Mouse (Mus musculus) G1E (cell line): ENCODE measurements at regions not wholly inside any gene's neighbourhood (a gene's known extent, or its start where the extent isn't known, plus 50 kb on each side); places are given as distances from the start of the nearest gene placed in this dataset.

Source experiments
- ATAC-seq: 2 replicates; pipeline ENCODE4 v1.8.0; 2016; ENCODE audit warnings: mild to moderate bottlenecking; ENCODE audit not compliant: insufficient number of reproducible peaks, poor library complexity, low FRiP score, severe bottlenecking; ENCODE audit errors: extremely low read depth
- DNase-seq: peaks from one replicate; pipeline ENCODE4 v3.0.0; 2012; ENCODE audit warnings: low spot score
- H3K27me3 ChIP-seq: 2 replicates; pipeline ENCODE4 v1.6.1; 2012; ENCODE audit warnings: mild to moderate bottlenecking, low read length, inconsistent platforms; ENCODE audit not compliant: insufficient read depth
- H3K36me3 ChIP-seq: replicated peaks from 2 replicates; pipeline ENCODE3; 2012; ENCODE audit warnings: mild to moderate bottlenecking, inconsistent platforms
- H3K4me1 ChIP-seq: 2 replicates; pipeline ENCODE4 v1.6.1; 2012; ENCODE audit warnings: low read depth, low read length, inconsistent platforms, mixed read lengths; ENCODE audit not compliant: insufficient read depth
- H3K4me3 ChIP-seq: 2 replicates; pipeline ENCODE4 v1.5.1; 2012; ENCODE audit warnings: low read depth, mild to moderate bottlenecking, inconsistent platforms, low read length, moderate library complexity, mixed read lengths
- H3K9me3 ChIP-seq: replicated peaks from 2 replicates; pipeline ENCODE4 v1.6.1; 2012; ENCODE audit warnings: inconsistent platforms
- CTCF ChIP-seq: IDR thresholded peaks from 2 replicates; pipeline ENCODE4 v1.5.1; 2012; ENCODE audit warnings: low read depth, low read length, inconsistent platforms, mixed read lengths
- GATA1 ChIP-seq: IDR thresholded peaks from 2 replicates; pipeline ENCODE4 v1.6.1; 2012; ENCODE audit warnings: borderline replicate concordance, low read length, inconsistent platforms, mixed read lengths
- GATA2 ChIP-seq: IDR thresholded peaks from 2 replicates; pipeline ENCODE4 v1.6.1; 2012; ENCODE audit warnings: low read depth, low read length, inconsistent platforms, borderline replicate concordance
- POLR2AphosphoS5 ChIP-seq: IDR thresholded peaks from 2 replicates; pipeline ENCODE4 v1.6.1; 2012; ENCODE audit warnings: low read depth, low read length, inconsistent platforms; ENCODE audit not compliant: insufficient replicate concordance
- TAL1 ChIP-seq: conservative IDR thresholded peaks from 2 replicates; pipeline ENCODE4 v1.6.1; 2012; ENCODE audit warnings: low read depth, low read length, inconsistent platforms, mixed read lengths

GRCm38 (mm10) chr13:57291737-57292490, 396.1 kb upstream of the Trpc7 start:
- no peaks in the 10 kb centered on the region for H3K27me3 ChIP-seq
- H3K4me3 ChIP-seq = no peak overlapping the region
- H3K9me3 ChIP-seq = peaks cover 45% of the 10 kb centered on the region
- ATAC-seq = no peak
- no peaks in the 10 kb centered on the region for H3K4me1 ChIP-seq
- DNase-seq = no peak
- TF ChIP-seq CTCF (no peak), GATA1 (no peak), POLR2AphosphoS5 (no peak), GATA2 (no peak), TAL1 (no peak)
- H3K36me3 ChIP-seq = no peaks in the 10 kb centered on the region

- ATAC-seq = no peak
- TF ChIP-seq CTCF (no peak), GATA1 (no peak), TAL1 (no peak), GATA2 (no peak), POLR2AphosphoS5 (no peak)
- no peaks in the 10 kb centered on the region for H3K36me3 ChIP-seq
- H3K4me1 ChIP-seq = no peaks in the 10 kb centered on the region
- DNase-seq = no peak
- H3K27me3 ChIP-seq = no peaks in the 10 kb centered on the region
- no peak overlapping the region for H3K4me3 ChIP-seq
- H3K9me3 ChIP-seq = peaks cover 50% of the 10 kb centered on the region
Measured at GRCm38 (mm10) chr13:57286168-57286567, 390.4 kb upstream of the Trpc7 start.

GRCm38 (mm10) chr13:57282816-57283215, 387.0 kb upstream of the Trpc7 start:
- Histone ChIP-seq H3K36me3 (no peaks in the 10 kb centered on the region), H3K4me3 (no peak overlapping the region), H3K4me1 (no peaks in the 10 kb centered on the region), H3K27me3 (no peaks in the 10 kb centered on the region), H3K9me3 (peaks cover 56% of the 10 kb centered on the region)
- TF ChIP-seq POLR2AphosphoS5 (no peak), CTCF (no peak), GATA1 (no peak), TAL1 (no peak), GATA2 (no peak)
- no peak for ATAC-seq
- DNase-seq = no peak

GRCm38 (mm10) chr13:57281941-57282710, 386.3 kb upstream of the Trpc7 start:
- no peak for ATAC-seq
- no peaks in the 10 kb centered on the region for H3K36me3 ChIP-seq
- no peak for DNase-seq
- H3K27me3 ChIP-seq = no peaks in the 10 kb centered on the region
- H3K4me3 ChIP-seq = no peak overlapping the region; the same call in 1 of the 2 replicates
- no peak for TF ChIP-seq GATA2
- TF ChIP-seq CTCF = no peak
- TF ChIP-seq GATA1 = no peak
- no peak for TF ChIP-seq POLR2AphosphoS5
- no peak for TF ChIP-seq TAL1
- H3K9me3 ChIP-seq = peaks cover 56% of the 10 kb centered on the region
- no peaks in the 10 kb centered on the region for H3K4me1 ChIP-seq

- H3K4me1 ChIP-seq = no peaks in the 10 kb centered on the region
- TF ChIP-seq GATA2 = no peak
- TF ChIP-seq POLR2AphosphoS5 = no peak
- TF ChIP-seq CTCF = no peak
- TF ChIP-seq GATA1 = no peak
- TF ChIP-seq TAL1 = no peak
Measured at GRCm38 (mm10) chr13:57281504-57281903, 385.7 kb upstream of the Trpc7 start.

GRCm38 (mm10) chr13:57278580-57278979, 382.8 kb upstream of the Trpc7 start:
- H3K4me3 ChIP-seq = no peak overlapping the region
- H3K36me3 ChIP-seq = no peaks in the 10 kb centered on the region
- no peaks in the 10 kb centered on the region for H3K4me1 ChIP-seq
- TF ChIP-seq TAL1 (no peak), GATA2 (no peak)
- ATAC-seq (no peak), DNase-seq (no peak)
- H3K9me3 ChIP-seq = peaks cover 49% of the 10 kb centered on the region
- H3K27me3 ChIP-seq = no peaks in the 10 kb centered on the region

More at GRCm38 (mm10) chr13:57281504-57281903, 385.7 kb upstream of the Trpc7 start:
- Histone ChIP-seq H3K27me3 (no peaks in the 10 kb centered on the region), H3K9me3 (peaks cover 57% of the 10 kb centered on the region), H3K36me3 (no peaks in the 10 kb centered on the region), H3K4me3 (no peak overlapping the region)
- no peak for ATAC-seq
- no peak for DNase-seq
